Mouse (Mus musculus) C2C12 (cell line): ENCODE measurements around the gene Teddm1b. TPM values are rescaled to one million over a fixed set of nuclear protein-coding genes. Genes with fewer than 3 reads are reported as not detected.

Source experiments
- H3K27me3 ChIP-seq: one replicate; pipeline ENCODE4 v1.6.1; 2011; ENCODE audit not compliant: control insufficient read depth, insufficient read depth, insufficient read length
- H3K36me3 ChIP-seq: one replicate; pipeline ENCODE4 v1.6.1; 2011; ENCODE audit not compliant: control insufficient read depth, insufficient read depth
- H3K4me3 ChIP-seq: one replicate; pipeline ENCODE4 v1.5.1; 2011; ENCODE audit warnings: mild to moderate bottlenecking, control low read depth; ENCODE audit not compliant: poor library complexity, insufficient read depth, severe bottlenecking
- H3K79me2 ChIP-seq: one replicate; pipeline ENCODE4 v1.6.1; 2011; ENCODE audit not compliant: control insufficient read depth, insufficient read depth
- H3K79me3 ChIP-seq: one replicate; pipeline ENCODE4 v1.6.1; 2011; ENCODE audit warnings: low read depth, control low read depth
- H3ac ChIP-seq: one replicate; pipeline ENCODE3; 2011; ENCODE audit warnings: low read depth; ENCODE audit not compliant: control insufficient read depth, insufficient read length
- CEBPB ChIP-seq: IDR thresholded peaks from one replicate; pipeline ENCODE4 v1.6.1; 2011; ENCODE audit warnings: low read depth, mild to moderate bottlenecking, control low read depth, moderate library complexity
- CTCF ChIP-seq: IDR thresholded peaks from one replicate; pipeline ENCODE4 v1.5.1; 2011; ENCODE audit not compliant: control insufficient read depth, insufficient read depth, insufficient read length
- FOSL1 ChIP-seq: IDR thresholded peaks from one replicate; pipeline ENCODE4 v1.8.0; 2011; ENCODE audit warnings: mild to moderate bottlenecking, low read length; ENCODE audit not compliant: poor library complexity, insufficient read depth, severe bottlenecking
- MAX ChIP-seq: IDR thresholded peaks from one replicate; pipeline ENCODE4 v1.6.1; 2011; ENCODE audit warnings: mild to moderate bottlenecking, control low read depth
- MYOD1 ChIP-seq: IDR thresholded peaks from one replicate; pipeline ENCODE4 v1.6.1; 2011; ENCODE audit warnings: low read depth; ENCODE audit not compliant: control insufficient read depth, insufficient read length
- MYOG ChIP-seq: IDR thresholded peaks from one replicate; pipeline ENCODE4 v1.6.1; 2011; ENCODE audit not compliant: control insufficient read depth, insufficient read length; ENCODE audit errors: extremely low read depth
- USF1 ChIP-seq: IDR thresholded peaks from one replicate; pipeline ENCODE4 v1.6.1; 2011; ENCODE audit warnings: low read depth, mild to moderate bottlenecking, control low read depth, moderate library complexity
- polyA plus RNA-seq: library from polyadenylated mRNA; unstranded; fragments of >200 nt; fragmentation: generic; extraction: Trizol; gene quantifications from one replicate; pipeline ENCODE4 v1.2.1, GENCODE M21; 2012; ENCODE audit warnings: missing spikeins

The Teddm1b gene
- polyA plus RNA-seq, 1 experiment = 0.01 TPM

- no peaks in the 10 kb centered on the region for H3K27me3 ChIP-seq
- peak within 1 kb of the TSS; percentile 55 for H3K4me3 ChIP-seq
- TF ChIP-seq FOSL1 = no peak
- TF ChIP-seq USF1 = no peak
- no peak for TF ChIP-seq MYOG
- TF ChIP-seq MAX = peak; percentile 69
- TF ChIP-seq CEBPB = no peak
- TF ChIP-seq MYOD1 = no peak
- no peak for TF ChIP-seq CTCF
- no peaks in the 10 kb centered on the region for H3K79me3 ChIP-seq
- H3ac ChIP-seq = peak within 1 kb of the TSS; percentile 75
- peaks cover 15% of the 10 kb centered on the region for H3K36me3 ChIP-seq
- H3K79me2 ChIP-seq = no peaks in the 10 kb centered on the region
These were observed 25.7 kb downstream of the Teddm1b start, which contains the start of the genes Glul and Teddm2 for GRCm38 (mm10) chr1:153899731-153900380. Glul (plus strand) TSS chr1:153899944. Teddm2 (minus strand) TSS chr1:153900228.

- Histone ChIP-seq H3K27me3 (no peaks in the 10 kb centered on the region), H3K79me2 (no peaks in the 10 kb centered on the region), H3K79me3 (no peaks in the 10 kb centered on the region), H3K36me3 (peaks cover 19% of the 10 kb centered on the region), H3K4me3 (peak overlapping the region; percentile 55), H3ac (peak overlapping the region; percentile 75)
- no peak for TF ChIP-seq USF1
- no peak for TF ChIP-seq CEBPB
- TF ChIP-seq MYOD1 = no peak
- TF ChIP-seq MYOG = no peak
- TF ChIP-seq CTCF = no peak
- no peak for TF ChIP-seq MAX
- TF ChIP-seq FOSL1 = no peak
These were observed 26.2 kb downstream of the Teddm1b start for GRCm38 (mm10) chr1:153900381-153900780.

GRCm38 (mm10) chr1:153900860-153901730 is 26.9 kb downstream of the Teddm1b start:
- TF ChIP-seq MAX (no peak), USF1 (no peak), FOSL1 (no peak), MYOG (no peak), CTCF (no peak), MYOD1 (no peak), CEBPB (no peak)
- Histone ChIP-seq H3K4me3 (peak overlapping the region; percentile 55), H3K27me3 (no peaks in the 10 kb centered on the region), H3ac (peak overlapping the region; percentile 75), H3K79me3 (no peaks in the 10 kb centered on the region), H3K36me3 (peaks cover 20% of the 10 kb centered on the region), H3K79me2 (no peaks in the 10 kb centered on the region)

GRCm38 (mm10) chr1:153903006-153903405 is 28.9 kb downstream of the Teddm1b start:
- H3ac ChIP-seq = no peak overlapping the region
- TF ChIP-seq MYOG (no peak), MAX (no peak), USF1 (no peak), CTCF (no peak), CEBPB (no peak), MYOD1 (no peak), FOSL1 (no peak)
- no peaks in the 10 kb centered on the region for H3K27me3 ChIP-seq
- peaks cover 36% of the 10 kb centered on the region for H3K36me3 ChIP-seq
- no peaks in the 10 kb centered on the region for H3K79me2 ChIP-seq
- H3K4me3 ChIP-seq = no peak overlapping the region
- H3K79me3 ChIP-seq = no peaks in the 10 kb centered on the region

- TF ChIP-seq MYOD1 (no peak), CEBPB (no peak), CTCF (no peak), MYOG (no peak), USF1 (no peak), FOSL1 (no peak), MAX (no peak)
- H3K79me2 ChIP-seq = no peaks in the 10 kb centered on the region
- H3K36me3 ChIP-seq = peaks cover 40% of the 10 kb centered on the region
- no peak overlapping the region for H3ac ChIP-seq
- no peaks in the 10 kb centered on the region for H3K79me3 ChIP-seq
- H3K4me3 ChIP-seq = no peak overlapping the region
- H3K27me3 ChIP-seq = no peaks in the 10 kb centered on the region
These were observed 30.1 kb downstream of the Teddm1b start for GRCm38 (mm10) chr1:153904236-153904635.
